Comparison of ENCODE assay signal across 16 mouse cellular contexts in the genomic region with DNA sequence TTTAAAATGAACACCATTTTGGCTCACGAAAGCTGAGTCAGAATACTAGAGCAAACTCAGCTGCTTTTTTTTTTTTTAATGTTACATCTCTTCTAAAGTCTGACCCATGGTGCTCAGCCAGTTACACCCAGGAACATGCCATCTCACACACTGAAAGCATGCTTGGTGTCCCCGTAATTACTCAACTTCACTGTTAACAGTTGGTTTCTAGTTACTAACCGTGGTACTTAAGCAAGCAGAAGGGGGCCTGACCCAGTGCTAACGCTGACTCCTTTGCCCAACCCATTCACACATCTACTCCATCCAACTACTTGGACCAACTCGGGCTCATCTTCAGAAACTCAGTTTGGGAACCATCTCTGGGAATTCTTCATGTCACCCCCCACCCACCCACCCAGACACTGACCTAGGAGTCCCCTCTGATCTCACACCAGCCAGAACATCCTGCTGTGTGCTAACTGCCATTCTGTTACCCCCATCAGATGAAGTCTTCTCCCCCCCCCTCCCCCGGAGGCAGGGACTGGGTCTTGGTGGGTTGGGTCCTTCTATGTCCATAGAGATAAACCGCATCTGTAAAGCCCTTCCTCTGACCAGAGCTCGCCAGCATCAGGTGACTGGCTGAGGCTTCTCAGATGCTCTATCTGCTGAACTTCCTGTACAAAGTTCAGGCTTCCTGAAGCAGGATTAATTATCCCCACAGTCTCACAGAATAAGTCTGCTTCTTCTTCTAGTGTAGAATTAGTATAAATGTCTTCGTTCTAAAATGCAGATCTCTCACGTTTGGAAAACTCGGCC.
DNase-seq lines count a peak whose midpoint lies in the region; ATAC-seq lines count a peak whose summit lies in the region.
"Had no signal": no experiment of that assay in that cellular context is flagged by ENCODE, and none has a peak within 500 bp of the region (broad histone marks: within the 10 kb centered on the region; RNA-seq: fewer than 3 reads in every experiment).

No protein-coding gene starts in this region.

- intact Hi-C loops in heart, postnatal 14 days (cut with DNase I): no loop called here

- H3K9me3 ChIP-seq in heart, embryonic 12.5 days (replicated peaks): no peaks in the 10 kb centered on the region
- H3K9me3 ChIP-seq in intestine, embryonic 16.5 days (ENCODE audit: control insufficient read depth, low read length): no peaks in the 10 kb centered on the region
- H3K9me3 ChIP-seq: embryonic facial prominence, embryonic 13.5 days; midbrain, embryonic 13.5 days had no signal

- peaks cover 48% of the 10 kb centered on the region for H3K79me2 ChIP-seq in macrophage (ENCODE audit: inconsistent target)

- ATAC-seq in heart, embryonic 12.5 days (ENCODE audit: insufficient number of reproducible peaks, low FRiP score): 0 out of 2 replicates have a peak, but pooled peaks have one; percentile 51
- ATAC-seq in intestine, embryonic 16.5 days: peak; percentile 18; the same call in 1 of the 2 replicates
- ATAC-seq: inflammation-experienced regulatory T-cells, adult 6 months; midbrain, embryonic 13.5 days had no signal

- no peaks in the 10 kb centered on the region for H3K36me3 ChIP-seq in heart, embryonic 12.5 days
- H3K36me3 ChIP-seq in intestine, embryonic 16.5 days (ENCODE audit: control insufficient read depth, insufficient read depth, low read length): no peaks in the 10 kb centered on the region
- peaks cover 32% of the 10 kb centered on the region for H3K36me3 ChIP-seq in macrophage (ENCODE audit: inconsistent target)
- H3K36me3 ChIP-seq: embryonic facial prominence, embryonic 13.5 days; midbrain, embryonic 13.5 days had no signal

- H3K4me3 ChIP-seq in heart, embryonic 12.5 days: no peak overlapping the region
- no peak overlapping the region for H3K4me3 ChIP-seq in intestine, embryonic 16.5 days (ENCODE audit: low read length)
- H3K4me3 ChIP-seq in macrophage (ENCODE audit: inconsistent target): no peak overlapping the region
- H3K4me3 ChIP-seq: embryonic facial prominence, embryonic 13.5 days; gastrocnemius, adult 2 months; midbrain, embryonic 13.5 days had no signal

- H3K27ac ChIP-seq in heart, embryonic 12.5 days (ENCODE audit: poor library complexity, severe bottlenecking): no peak overlapping the region
- no peak overlapping the region for H3K27ac ChIP-seq in intestine, embryonic 16.5 days (ENCODE audit: low read length)
- H3K27ac ChIP-seq in macrophage: peak overlapping the region; percentile 35; the same call in 1 of the 2 replicates
- H3K27ac ChIP-seq: embryonic facial prominence, embryonic 13.5 days; gastrocnemius, adult 2 months; midbrain, embryonic 13.5 days had no signal

- no peaks in the 10 kb centered on the region for H3K27me3 ChIP-seq in heart, embryonic 12.5 days (replicated peaks)
- H3K27me3 ChIP-seq in intestine, embryonic 16.5 days (replicated peaks; ENCODE audit: control insufficient read depth, insufficient read depth, low read length): no peaks in the 10 kb centered on the region
- H3K27me3 ChIP-seq: embryonic facial prominence, embryonic 13.5 days; midbrain, embryonic 13.5 days had no signal

- H3K9ac ChIP-seq in heart, embryonic 12.5 days: no peak overlapping the region
- H3K9ac ChIP-seq in intestine, embryonic 16.5 days (ENCODE audit: low read depth, low read length): no peak overlapping the region
- H3K9ac ChIP-seq: embryonic facial prominence, embryonic 13.5 days; midbrain, embryonic 13.5 days had no signal

- H3K4me1 ChIP-seq in heart, embryonic 12.5 days (replicated peaks): peaks cover 14% of the 10 kb centered on the region
- H3K4me1 ChIP-seq in intestine, embryonic 16.5 days (ENCODE audit: control insufficient read depth, insufficient read depth, low read length): peaks cover 5% of the 10 kb centered on the region; the same call in 1 of the 2 replicates
- H3K4me1 ChIP-seq: midbrain, embryonic 13.5 days had no signal

- H3K4me2 ChIP-seq in heart, embryonic 12.5 days: no peak overlapping the region; the same call in 1 of the 2 replicates
- H3K4me2 ChIP-seq in intestine, embryonic 16.5 days (ENCODE audit: low read depth, low read length): no peak overlapping the region
- H3K4me2 ChIP-seq: embryonic facial prominence, embryonic 13.5 days; midbrain, embryonic 13.5 days had no signal

- no peak for DNase-seq in heart, postnatal 14 days
- DNase-seq in kidney, postnatal 14 days: peak; percentile 65
- no peak for DNase-seq in cerebellum, postnatal 36 days
- no peak for DNase-seq in left cerebral cortex, adult 8-10 months (ENCODE audit: low spot score in 2 of 2)
- DNase-seq in retina, embryonic 14.5 days (ENCODE audit: low spot score): no peak
- DNase-seq: adrenal gland, postnatal 14 days; gastrocnemius, adult 2 months; left cerebral cortex, postnatal 4 days; right cerebral cortex, postnatal 4 days; thymus, postnatal 14 days had no signal

- 53% methylated on average over 11 of the region's 11 CpGs for WGBS in heart, embryonic 12.5 days
- 59% methylated on average over 11 of the region's 11 CpGs for WGBS in intestine, embryonic 16.5 days
- WGBS in macrophage (ENCODE audit: missing documents): 53% methylated on average over 11 of the region's 11 CpGs
